Mouse (Mus musculus) kidney, adult 2 months (tissue): ENCODE measurements at regions not wholly inside any gene's neighbourhood (a gene's known extent, or its start where the extent isn't known, plus 50 kb on each side); places are given as distances from the start of the nearest gene placed in this dataset.

Experiments
- CTCF ChIP-seq: fragments of 200-500 bp; conservative IDR thresholded peaks from 2 replicates; pipeline ENCODE4 v1.5.1; 2011; ENCODE audit warnings: low read depth, mild to moderate bottlenecking, control low read depth, low read length, moderate library complexity, mixed read lengths; ENCODE audit not compliant: insufficient read depth, insufficient read length
- POLR2A ChIP-seq: fragments of 200-500 bp; IDR thresholded peaks from one replicate; pipeline ENCODE4 v1.6.1; 2011; ENCODE audit warnings: low read depth, low read length, control low read depth

DNA sequence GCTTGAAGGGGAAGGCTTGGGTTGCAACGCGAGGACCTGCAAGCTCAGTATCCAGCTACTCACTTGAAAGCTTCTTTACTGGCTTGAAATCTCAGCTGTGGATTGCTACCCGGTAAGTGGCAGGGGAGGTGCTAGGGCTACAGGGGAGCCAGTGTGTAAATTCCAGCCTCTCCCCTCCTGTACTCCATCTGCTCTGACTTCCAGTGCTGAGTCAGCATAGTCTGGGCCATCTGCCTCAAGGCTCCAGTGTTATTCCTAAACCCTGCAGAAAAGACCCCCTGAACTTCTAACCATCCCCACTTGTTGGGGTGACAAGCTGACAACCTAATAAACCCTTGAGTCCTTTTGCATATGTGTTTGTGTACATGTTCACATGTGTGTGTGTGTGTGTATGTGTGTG lies 140.0 kb upstream of the Kcnab2 start:
- TF ChIP-seq CTCF = no peak
- TF ChIP-seq POLR2A = no peak
